Mouse (Mus musculus): ENCODE data around the gene Laptm4a. TPM values are rescaled to one million over a fixed set of nuclear protein-coding genes. Genes with fewer than 3 reads are reported as not detected.
A peak's percentile ranks its signal among the peaks of the same experiment; 100 is the strongest.

The Laptm4a gene
- total RNA-seq, 2 experiments from 2014 or later = 358 to 362 TPM

DNA sequence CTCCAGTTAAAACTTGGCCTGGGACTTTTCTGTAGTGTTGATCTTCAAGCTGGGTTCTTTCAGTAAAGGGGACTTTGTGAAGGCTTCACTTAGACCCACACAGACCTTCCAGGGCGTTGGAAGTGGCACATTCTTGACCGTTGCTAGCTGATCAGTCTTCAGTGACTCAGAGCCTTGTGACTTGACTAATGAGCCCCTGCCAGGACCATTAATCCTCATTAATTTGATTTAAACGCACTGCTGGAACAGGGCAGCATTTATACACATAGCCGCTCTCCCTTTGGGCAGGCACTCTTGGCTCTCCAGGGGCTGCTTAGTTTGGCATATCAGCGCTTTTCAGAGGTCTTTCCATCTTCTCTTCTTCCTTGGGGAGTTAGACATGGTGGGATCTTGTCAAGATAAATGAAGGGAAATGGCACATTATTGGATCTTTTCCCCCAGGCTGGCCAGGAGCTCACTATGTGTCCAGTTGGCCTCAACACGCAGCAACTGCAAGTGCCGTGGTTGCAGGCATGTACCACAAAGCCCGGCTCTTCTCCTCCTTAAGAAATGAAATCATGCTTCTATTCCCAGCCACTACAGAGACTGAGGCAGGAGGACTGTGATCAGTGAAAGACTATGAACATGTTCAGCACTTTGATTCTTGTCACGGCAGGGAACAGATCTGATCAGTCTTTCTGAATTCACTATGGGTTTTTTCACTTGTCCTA lies 40.3 kb downstream of the Laptm4a start:
- no peak for DNase-seq

GRCm38 (mm10) chr12:8969828-8970227 lies 48.4 kb downstream of the Laptm4a start:
- DNase-seq = peak; percentile 66

DNA sequence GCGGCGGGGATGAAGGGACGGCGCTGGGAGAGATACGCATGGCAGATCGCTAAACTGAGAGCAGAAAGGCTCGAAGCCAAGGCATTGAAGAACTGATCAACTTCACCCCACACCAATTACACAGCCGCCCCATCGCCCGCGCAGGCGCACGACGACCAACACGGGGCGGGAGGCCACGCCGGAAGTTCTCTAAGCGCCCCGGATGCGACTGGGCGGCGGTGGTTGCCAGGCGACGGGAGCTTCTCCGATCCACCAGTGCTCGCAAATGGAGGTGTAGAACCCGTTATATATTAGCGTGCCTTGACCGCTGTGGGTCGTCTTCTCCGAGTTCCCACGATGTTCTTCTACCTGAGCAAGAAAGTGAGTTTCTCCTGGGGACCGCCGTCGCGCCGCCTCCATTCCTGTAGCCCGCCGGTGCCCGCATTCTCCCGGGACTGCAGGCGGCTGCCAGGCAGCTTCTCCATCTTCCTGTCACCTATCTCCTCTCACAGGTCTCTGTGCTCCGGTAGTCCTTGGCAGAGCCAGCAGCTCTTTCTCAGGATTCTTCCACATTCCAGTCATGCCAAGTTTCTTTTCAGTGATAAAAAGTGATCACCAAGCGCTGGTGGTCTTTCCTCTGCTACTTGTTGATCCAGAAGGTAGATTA lies 52.5 kb downstream of the Laptm4a start, which contains the start of gene Wdr35:
TSS of gene Wdr35 (plus strand) at position 73 of the 646 bp plus-strand sequence.
- peak; percentile 92 for DNase-seq

DNA sequence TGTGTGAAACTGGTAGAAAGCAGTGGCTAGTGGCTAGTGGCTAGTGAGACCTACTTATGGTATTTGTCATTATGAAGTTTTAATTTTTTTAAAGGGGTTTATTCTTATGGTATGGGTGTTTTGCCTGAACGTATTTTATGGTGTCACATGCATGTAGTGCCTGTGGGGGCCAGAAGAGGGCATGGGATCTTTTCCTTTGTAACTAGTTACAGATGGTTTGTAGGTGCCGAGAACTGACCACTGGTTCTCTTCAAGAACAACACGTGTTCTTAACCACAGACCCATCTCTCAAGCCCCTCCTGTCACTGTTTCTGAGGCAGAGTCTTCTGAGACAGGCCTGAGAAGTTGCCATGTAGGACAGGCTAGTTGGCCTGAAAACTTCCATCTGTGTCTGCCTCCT lies 53.6 kb downstream of the Laptm4a start:
- no peak for DNase-seq

Other genes starting within 250 kb of the Laptm4a start
- 100 to 1,000 TPM; 156 to 159 TPM for gene Pum2, start 247.5 kb upstream of the Laptm4a start, total RNA-seq (2021)
- 10 to 100 TPM; 30.2 to 30.8 TPM for gene Sdc1, start 150.3 kb upstream of the Laptm4a start, total RNA-seq (2021)
- under 1 TPM in 1 of 2 experiments, not detected in 1; 0.09 TPM for gene Matn3, start 26.3 kb downstream of the Laptm4a start, total RNA-seq (2021)
- gene Wdr35, start 52.2 kb downstream of the Laptm4a start, total RNA-seq (2021) = 10 to 100 TPM; 14.9 to 16.7 TPM
- gene Ttc32, start 108.3 kb downstream of the Laptm4a start, total RNA-seq (2021) = 10 to 100 TPM; 14.9 to 17.9 TPM